Mouse (Mus musculus): ENCODE results near the gene Otogl. TPM values are rescaled to one million over a fixed set of nuclear protein-coding genes. Genes with fewer than 3 reads are reported as not detected.

The Otogl gene
- polyA plus RNA-seq, 1 experiment from 2014 or later, result 0.03 TPM

- no peak overlapping the region for H3K4me2 ChIP-seq (ENCODE audit: low read length)
- H3K4me3 ChIP-seq (replicated peaks; ENCODE audit: low read length), result no peak overlapping the region
- H3K36me3 ChIP-seq (ENCODE audit: control insufficient read depth, insufficient read depth), result no peaks in the 10 kb centered on the region
- H3K9me3 ChIP-seq (ENCODE audit: control insufficient read depth, low read length), result no peaks in the 10 kb centered on the region
- ATAC-seq, result no peak
- no peak overlapping the region for H3K27ac ChIP-seq (ENCODE audit: low read length)
- no peak overlapping the region for H3K9ac ChIP-seq (replicated peaks; ENCODE audit: low read depth, low read length)
- H3K4me1 ChIP-seq (replicated peaks; ENCODE audit: control insufficient read depth, insufficient read depth, low read length), result no peaks in the 10 kb centered on the region
- WGBS, result 22% methylated on average over 1 of the region's 1 CpGs
- no peaks in the 10 kb centered on the region for H3K27me3 ChIP-seq (replicated peaks; ENCODE audit: control insufficient read depth, insufficient read depth, low read length)
Observed at GRCm38 (mm10) chr10:107922750-107923149, 10.8 kb upstream of the Otogl start.

- no peak for ATAC-seq
- WGBS, result 59% methylated on average over 1 of the region's 1 CpGs
- no peak overlapping the region for H3K4me3 ChIP-seq (replicated peaks; ENCODE audit: low read length)
- no peak overlapping the region for H3K9ac ChIP-seq (replicated peaks; ENCODE audit: low read depth, low read length)
- H3K27ac ChIP-seq (ENCODE audit: low read length), result no peak overlapping the region
- H3K4me1 ChIP-seq (replicated peaks; ENCODE audit: control insufficient read depth, insufficient read depth, low read length), result no peaks in the 10 kb centered on the region
- no peak overlapping the region for H3K4me2 ChIP-seq (ENCODE audit: low read length)
- no peaks in the 10 kb centered on the region for H3K9me3 ChIP-seq (ENCODE audit: control insufficient read depth, low read length)
- no peaks in the 10 kb centered on the region for H3K27me3 ChIP-seq (replicated peaks; ENCODE audit: control insufficient read depth, insufficient read depth, low read length)
- H3K36me3 ChIP-seq (ENCODE audit: control insufficient read depth, insufficient read depth), result no peaks in the 10 kb centered on the region
Observed at GRCm38 (mm10) chr10:107921549-107921948, 9.6 kb upstream of the Otogl start.

DNA sequence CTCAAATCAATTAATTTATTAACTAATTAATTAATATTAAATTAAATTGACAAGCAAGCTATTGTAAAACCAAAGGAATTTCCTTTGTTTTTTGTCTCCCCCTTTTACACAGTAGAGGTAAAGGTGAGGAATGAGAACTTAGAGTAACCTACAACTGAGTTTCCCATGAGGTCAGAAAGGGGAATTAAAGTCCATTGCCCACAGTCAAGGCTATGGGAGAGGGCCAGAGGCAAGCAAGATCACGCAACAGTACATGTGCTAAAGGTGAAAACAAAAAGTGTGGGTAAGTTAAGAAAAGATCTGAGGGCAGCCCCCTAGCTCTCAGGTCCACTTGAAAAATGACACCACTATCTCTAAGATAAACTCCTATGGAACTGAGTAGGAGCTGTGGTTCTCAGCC lies 9.2 kb upstream of the Otogl start:
- 86% methylated on average over 1 of the region's 1 CpGs for WGBS
- Histone ChIP-seq H3K27ac (ENCODE audit: low read length) (no peak overlapping the region), H3K9ac (replicated peaks; ENCODE audit: low read depth, low read length) (no peak overlapping the region), H3K4me2 (ENCODE audit: low read length) (no peak overlapping the region), H3K36me3 (ENCODE audit: control insufficient read depth, insufficient read depth) (no peaks in the 10 kb centered on the region), H3K27me3 (replicated peaks; ENCODE audit: control insufficient read depth, insufficient read depth, low read length) (no peaks in the 10 kb centered on the region), H3K9me3 (ENCODE audit: control insufficient read depth, low read length) (no peaks in the 10 kb centered on the region), H3K4me1 (replicated peaks; ENCODE audit: control insufficient read depth, insufficient read depth, low read length) (no peaks in the 10 kb centered on the region), H3K4me3 (replicated peaks; ENCODE audit: low read length) (no peak overlapping the region)
- no peak for ATAC-seq

DNA sequence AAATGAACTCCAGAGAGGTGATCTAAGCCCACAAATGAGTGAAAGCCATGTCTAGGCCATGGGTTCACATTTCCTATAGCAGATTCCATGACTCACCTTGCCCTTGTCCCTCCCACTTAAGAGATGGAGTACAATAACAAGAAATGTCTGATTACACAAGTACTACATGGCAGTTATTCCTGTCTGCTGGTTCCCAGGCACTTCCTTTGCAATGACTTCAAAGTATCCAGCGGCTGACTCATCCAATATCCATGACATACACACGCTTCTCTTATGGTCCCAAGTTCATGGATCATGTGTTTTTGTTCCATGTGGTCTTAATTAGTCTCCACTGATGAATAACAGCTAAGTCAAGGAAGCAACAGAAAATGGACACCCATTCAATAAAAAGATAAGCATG lies 1.1 kb upstream of the Otogl start:
- WGBS, result 90% methylated on average over 2 of the region's 2 CpGs
- Histone ChIP-seq H3K9ac (replicated peaks; ENCODE audit: low read depth, low read length) (no peak overlapping the region), H3K4me2 (ENCODE audit: low read length) (no peak overlapping the region), H3K4me1 (replicated peaks; ENCODE audit: control insufficient read depth, insufficient read depth, low read length) (no peaks in the 10 kb centered on the region), H3K36me3 (ENCODE audit: control insufficient read depth, insufficient read depth) (no peaks in the 10 kb centered on the region), H3K27me3 (replicated peaks; ENCODE audit: control insufficient read depth, insufficient read depth, low read length) (no peaks in the 10 kb centered on the region), H3K4me3 (replicated peaks; ENCODE audit: low read length) (no peak overlapping the region), H3K27ac (ENCODE audit: low read length) (no peak overlapping the region), H3K9me3 (ENCODE audit: control insufficient read depth, low read length) (peaks cover under 1% of the 10 kb centered on the region; the same call in 1 of the 2 replicates)
- no peak for ATAC-seq

DNA sequence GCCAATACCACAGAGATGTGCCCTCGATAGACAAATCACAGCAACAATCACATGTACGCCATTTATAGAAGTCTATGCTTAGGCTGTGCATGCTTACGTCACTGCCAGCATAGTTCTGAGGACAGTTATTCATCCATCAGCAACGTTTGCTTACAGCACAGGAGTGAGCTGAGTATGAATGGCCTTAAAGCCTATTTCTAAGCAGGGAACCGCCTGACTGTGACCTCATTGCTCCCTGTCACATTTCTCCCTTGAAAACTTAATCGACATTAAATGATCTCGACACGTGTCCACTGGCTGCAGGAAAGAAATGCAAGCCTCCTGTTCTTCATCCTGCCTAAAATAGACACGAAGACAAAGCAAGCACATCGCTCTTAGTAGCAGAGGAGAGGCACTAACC lies 5.5 kb downstream of the Otogl start:
- no peak overlapping the region for H3K27ac ChIP-seq (ENCODE audit: low read length)
- H3K4me3 ChIP-seq (replicated peaks; ENCODE audit: low read length), result no peak overlapping the region
- ATAC-seq, result no peak
- no peaks in the 10 kb centered on the region for H3K36me3 ChIP-seq (ENCODE audit: control insufficient read depth, insufficient read depth)
- no peak overlapping the region for H3K4me2 ChIP-seq (ENCODE audit: low read length)
- no peak overlapping the region for H3K9ac ChIP-seq (replicated peaks; ENCODE audit: low read depth, low read length)
- H3K9me3 ChIP-seq (ENCODE audit: control insufficient read depth, low read length), result peaks cover 4% of the 10 kb centered on the region
- no peaks in the 10 kb centered on the region for H3K4me1 ChIP-seq (replicated peaks; ENCODE audit: control insufficient read depth, insufficient read depth, low read length)
- no peaks in the 10 kb centered on the region for H3K27me3 ChIP-seq (replicated peaks; ENCODE audit: control insufficient read depth, insufficient read depth, low read length)
- 88% methylated on average over 10 of the region's 10 CpGs for WGBS

GRCm38 (mm10) chr10:107905274-107906034 lies 6.5 kb downstream of the Otogl start:
- Histone ChIP-seq H3K36me3 (ENCODE audit: control insufficient read depth, insufficient read depth) (no peaks in the 10 kb centered on the region), H3K27me3 (replicated peaks; ENCODE audit: control insufficient read depth, insufficient read depth, low read length) (no peaks in the 10 kb centered on the region), H3K9ac (replicated peaks; ENCODE audit: low read depth, low read length) (no peak overlapping the region), H3K27ac (ENCODE audit: low read length) (no peak overlapping the region), H3K4me3 (replicated peaks; ENCODE audit: low read length) (no peak overlapping the region), H3K4me2 (ENCODE audit: low read length) (no peak overlapping the region), H3K9me3 (ENCODE audit: control insufficient read depth, low read length) (peaks cover 4% of the 10 kb centered on the region), H3K4me1 (replicated peaks; ENCODE audit: control insufficient read depth, insufficient read depth, low read length) (no peaks in the 10 kb centered on the region)
- no peak for ATAC-seq
- WGBS, result 91% methylated on average over 7 of the region's 7 CpGs

GRCm38 (mm10) chr10:107901958-107902357 lies 10.0 kb downstream of the Otogl start:
- H3K27me3 ChIP-seq (replicated peaks; ENCODE audit: control insufficient read depth, insufficient read depth, low read length), result no peaks in the 10 kb centered on the region
- no peak overlapping the region for H3K27ac ChIP-seq (ENCODE audit: low read length)
- no peak overlapping the region for H3K4me3 ChIP-seq (replicated peaks; ENCODE audit: low read length)
- ATAC-seq, result no peak
- no peaks in the 10 kb centered on the region for H3K4me1 ChIP-seq (replicated peaks; ENCODE audit: control insufficient read depth, insufficient read depth, low read length)
- no peak overlapping the region for H3K4me2 ChIP-seq (ENCODE audit: low read length)
- H3K9me3 ChIP-seq (ENCODE audit: control insufficient read depth, low read length), result no peaks in the 10 kb centered on the region
- H3K9ac ChIP-seq (replicated peaks; ENCODE audit: low read depth, low read length), result no peak overlapping the region
- 89% methylated on average over 8 of the region's 8 CpGs for WGBS
- no peaks in the 10 kb centered on the region for H3K36me3 ChIP-seq (ENCODE audit: control insufficient read depth, insufficient read depth)

DNA sequence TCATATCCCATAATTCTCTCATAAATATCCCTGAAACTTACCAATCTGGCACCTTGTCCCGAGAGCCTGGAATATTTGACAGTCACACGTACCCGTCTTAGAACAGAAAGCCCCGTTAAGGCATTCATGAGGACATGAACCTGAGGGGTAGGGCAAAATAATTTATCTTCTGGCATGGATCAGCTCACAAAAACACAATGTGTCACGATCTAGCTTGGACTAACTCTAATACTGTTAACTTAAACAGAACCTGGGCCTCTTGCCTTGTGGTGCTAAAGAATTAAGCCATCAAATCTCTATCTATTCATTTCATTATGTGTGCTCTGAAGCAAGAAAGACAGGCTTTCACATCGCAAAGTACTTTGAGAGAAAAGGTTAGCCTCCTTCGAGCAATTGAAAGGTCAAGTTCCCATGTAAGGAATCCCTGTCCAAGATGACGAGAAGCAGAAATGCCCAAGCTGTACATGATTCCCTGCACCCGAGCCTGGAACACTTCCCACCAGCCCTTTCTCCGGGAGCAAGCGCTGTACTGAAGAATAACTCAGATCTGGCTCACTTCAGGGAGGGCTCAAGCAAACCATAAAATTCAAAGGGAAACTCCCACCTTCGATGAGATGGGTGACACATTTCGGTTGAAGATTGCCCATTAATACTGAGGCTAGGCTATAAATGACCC lies 10.6 kb downstream of the Otogl start:
- H3K27ac ChIP-seq (ENCODE audit: low read length), result no peak overlapping the region
- 68% methylated on average over 13 of the region's 13 CpGs for WGBS
- H3K4me3 ChIP-seq (replicated peaks; ENCODE audit: low read length), result no peak overlapping the region
- no peaks in the 10 kb centered on the region for H3K27me3 ChIP-seq (replicated peaks; ENCODE audit: control insufficient read depth, insufficient read depth, low read length)
- H3K36me3 ChIP-seq (ENCODE audit: control insufficient read depth, insufficient read depth), result no peaks in the 10 kb centered on the region
- no peaks in the 10 kb centered on the region for H3K4me1 ChIP-seq (replicated peaks; ENCODE audit: control insufficient read depth, insufficient read depth, low read length)
- no peak overlapping the region for H3K4me2 ChIP-seq (ENCODE audit: low read length)
- H3K9ac ChIP-seq (replicated peaks; ENCODE audit: low read depth, low read length), result no peak overlapping the region
- H3K9me3 ChIP-seq (ENCODE audit: control insufficient read depth, low read length), result no peaks in the 10 kb centered on the region
- ATAC-seq, result no peak

DNA sequence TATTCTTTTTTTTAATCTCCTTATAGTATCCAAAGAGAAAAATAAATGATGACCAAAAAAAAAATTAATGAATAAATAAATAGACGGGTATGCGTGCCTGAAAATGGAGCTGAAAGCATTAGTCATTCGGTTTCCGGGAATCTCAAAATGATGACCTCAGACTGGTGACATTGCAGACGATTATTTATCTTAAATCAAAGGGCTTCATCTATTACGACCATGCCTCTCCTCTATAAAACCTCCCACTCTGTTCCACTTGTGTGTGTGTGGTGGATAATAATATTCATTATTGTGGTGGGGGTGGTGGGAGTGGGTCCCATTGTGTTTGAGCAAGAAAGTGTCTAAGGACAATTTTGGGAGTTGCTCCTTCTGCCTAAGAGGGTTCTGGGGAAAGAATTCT lies 12.0 kb downstream of the Otogl start:
- H3K36me3 ChIP-seq (ENCODE audit: control insufficient read depth, insufficient read depth), result no peaks in the 10 kb centered on the region
- no peak overlapping the region for H3K27ac ChIP-seq (ENCODE audit: low read length)
- H3K27me3 ChIP-seq (replicated peaks; ENCODE audit: control insufficient read depth, insufficient read depth, low read length), result no peaks in the 10 kb centered on the region
- no peak overlapping the region for H3K4me3 ChIP-seq (replicated peaks; ENCODE audit: low read length)
- no peak overlapping the region for H3K4me2 ChIP-seq (ENCODE audit: low read length)
- no peak for ATAC-seq
- H3K9me3 ChIP-seq (ENCODE audit: control insufficient read depth, low read length), result no peaks in the 10 kb centered on the region
- H3K9ac ChIP-seq (replicated peaks; ENCODE audit: low read depth, low read length), result no peak overlapping the region
- H3K4me1 ChIP-seq (replicated peaks; ENCODE audit: control insufficient read depth, insufficient read depth, low read length), result no peaks in the 10 kb centered on the region
- WGBS, result 91% methylated on average over 6 of the region's 6 CpGs

Data from forebrain, embryonic 16.5 days (tissue).